Mouse (Mus musculus) limb, embryonic 11.5 days (tissue): ENCODE results near the gene Akr1b3. TPM values are rescaled to one million over a fixed set of nuclear protein-coding genes. Genes with fewer than 3 reads are reported as not detected.

Experiments
- ATAC-seq: fragments of 200-750 bp; cut with Nextera tagmentation; 2 replicates; pipeline ENCODE4 v1.8.0; 2017; ENCODE audit warnings: low read depth; ENCODE audit not compliant: insufficient number of reproducible peaks, low FRiP score, low TSS enrichment
- DNase-seq: peaks from one replicate; pipeline ENCODE4 v3.0.0-alpha.2; 2015; ENCODE audit warnings: low spot score
- H3K27ac ChIP-seq: fragments of 300-500 bp; sonication (generic); replicated peaks from 2 replicates; pipeline ENCODE4 v1.5.1; 2014; ENCODE audit warnings: low read depth, mild to moderate bottlenecking, low read length
- H3K27me3 ChIP-seq: fragments of 300-500 bp; sonication (generic); 2 replicates; pipeline ENCODE4 v1.6.1; 2014; ENCODE audit warnings: mild to moderate bottlenecking, low read length, mixed read lengths; ENCODE audit not compliant: control insufficient read depth, insufficient read depth
- H3K36me3 ChIP-seq: fragments of 300-500 bp; sonication (generic); 2 replicates; pipeline ENCODE4 v1.6.1; 2014; ENCODE audit warnings: mild to moderate bottlenecking, low read length, moderate library complexity, mixed read lengths; ENCODE audit not compliant: control insufficient read depth, insufficient read depth
- H3K4me1 ChIP-seq: fragments of 300-500 bp; sonication (generic); 2 replicates; pipeline ENCODE4 v1.6.1; 2014; ENCODE audit warnings: low read length, mixed read lengths; ENCODE audit not compliant: control insufficient read depth, insufficient read depth
- H3K4me2 ChIP-seq: fragments of 300-500 bp; sonication (generic); 2 replicates; pipeline ENCODE4 v1.6.1; 2014; ENCODE audit warnings: low read depth, mild to moderate bottlenecking, moderate library complexity; ENCODE audit not compliant: severe bottlenecking
- H3K4me3 ChIP-seq: fragments of 300-500 bp; sonication (generic); 2 replicates; pipeline ENCODE4 v1.5.1; 2014; ENCODE audit warnings: low read depth, low read length
- H3K9ac ChIP-seq: fragments of 300-500 bp; sonication (generic); 2 replicates; pipeline ENCODE4 v1.6.1; 2014; ENCODE audit warnings: mild to moderate bottlenecking, low read length
- H3K9me3 ChIP-seq: fragments of 300-500 bp; sonication (generic); 2 replicates; pipeline ENCODE4 v1.6.1; 2016; ENCODE audit warnings: low read length; ENCODE audit not compliant: control insufficient read depth
- WGBS: fragments of 180-500 bp; shearing (Covaris S2); extraction: QIAGEN DNeasy Blood & Tissue Kit; methylation state at CpG from one replicate; pipeline ENCODE4 v1.1.7; 2014; 5-methylcytosine and 5-hydroxymethylcytosine counted together
- polyA plus RNA-seq: library from polyadenylated mRNA; unstranded; fragments of >200 nt; fragmentation: Nextera tagmentation; extraction: Ambion mirVana; gene quantifications from 2 replicates; pipeline ENCODE4 v1.2.1, GENCODE M21; 2014

The Akr1b3 gene
- polyA plus RNA-seq, 1 experiment from 2014 or later: 217 TPM

DNA sequence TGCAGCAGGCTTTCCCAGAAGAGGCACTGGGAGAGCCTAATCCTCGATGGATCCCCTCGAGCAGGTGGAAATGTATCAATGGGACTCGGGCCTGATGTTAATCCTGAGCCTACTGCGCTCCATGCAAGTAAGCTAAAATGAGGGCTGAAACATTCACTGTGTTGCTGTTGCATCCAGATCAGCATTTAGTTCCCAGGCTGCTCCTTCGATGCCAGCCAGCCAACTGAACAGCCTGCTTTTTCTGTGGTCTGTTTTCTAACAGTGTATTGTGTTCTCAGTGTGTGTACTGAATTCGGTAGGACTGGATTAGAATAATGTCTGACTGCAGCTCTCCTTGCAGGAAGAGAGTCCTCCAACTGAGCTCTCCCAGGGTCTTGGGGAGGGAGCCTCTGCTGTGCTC is 46.6 kb downstream of the Akr1b3 start:
- Histone ChIP-seq H3K4me2 (no peak overlapping the region), H3K4me1 (no peaks in the 10 kb centered on the region), H3K4me3 (no peak overlapping the region), H3K9ac (no peak overlapping the region), H3K27me3 (no peaks in the 10 kb centered on the region), H3K9me3 (no peaks in the 10 kb centered on the region), H3K36me3 (no peaks in the 10 kb centered on the region), H3K27ac (no peak overlapping the region)
- 69% methylated on average over 6 of the region's 6 CpGs for WGBS
- ATAC-seq: no peak
- DNase-seq: no peak

DNA sequence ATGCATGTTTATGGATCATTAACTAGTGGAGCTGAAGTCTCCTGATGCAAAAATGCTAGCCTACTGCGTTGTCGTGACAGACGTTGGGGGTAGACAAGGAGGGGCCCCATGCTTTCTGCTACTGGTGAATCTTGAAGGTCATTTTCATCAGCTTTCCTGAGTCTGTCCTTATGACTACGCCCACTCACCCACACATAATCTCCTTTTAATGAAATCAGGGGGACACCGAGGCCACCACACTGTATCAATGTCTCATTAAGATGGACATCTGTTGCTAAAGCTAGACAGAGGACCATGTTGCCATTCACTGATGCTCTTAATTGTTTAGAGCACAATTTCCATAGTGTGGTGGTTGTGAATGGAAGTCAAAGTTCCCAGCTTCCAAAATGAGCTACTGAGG is 58.7 kb downstream of the Akr1b3 start:
- ATAC-seq (no peak), DNase-seq (no peak)
- H3K9me3 ChIP-seq: no peaks in the 10 kb centered on the region
- no peak overlapping the region for H3K9ac ChIP-seq
- no peaks in the 10 kb centered on the region; the same call in 1 of the 2 replicates for H3K27me3 ChIP-seq
- no peak overlapping the region for H3K4me2 ChIP-seq
- no peaks in the 10 kb centered on the region for H3K36me3 ChIP-seq
- no peaks in the 10 kb centered on the region for H3K4me1 ChIP-seq
- 86% methylated on average over 5 of the region's 5 CpGs for WGBS
- H3K27ac ChIP-seq: no peak overlapping the region
- no peak overlapping the region for H3K4me3 ChIP-seq

Other genes with a start within 250 kb of the Akr1b3 start
- 47.3 and 49.8 TPM in 2 replicates for gene Slc35b4, start 140.4 kb downstream of the Akr1b3 start, polyA plus RNA-seq
- 9.0 and 11.1 TPM in 2 replicates for gene Akr1b8, start 36.6 kb upstream of the Akr1b3 start, polyA plus RNA-seq
- gene Akr1b10, start 66.7 kb upstream of the Akr1b3 start, polyA plus RNA-seq: 17.7 and 18.6 TPM in 2 replicates
- gene Akr1b7, start 94.9 kb upstream of the Akr1b3 start, polyA plus RNA-seq: 0.15 and 0.20 TPM in 2 replicates
- gene Bpgm, start 158.7 kb upstream of the Akr1b3 start, polyA plus RNA-seq: 47.3 and 48.1 TPM in 2 replicates